Mouse (Mus musculus) ZHBTc4 (cell line): ENCODE data around the gene Cacna2d3.

Source experiments
- DNase-seq: peaks from one replicate; pipeline ENCODE4 v3.0.0-alpha.2; 2011; ENCODE audit warnings: low read depth, low spot score

Cacna2d3 gene

GRCm38 (mm10) chr14:29267233-29267874, 454.3 kb downstream of the Cacna2d3 start:
- DNase-seq = peak; percentile 51

- DNase-seq = no peak
These were observed 461.0 kb downstream of the Cacna2d3 start for GRCm38 (mm10) chr14:29260621-29261020.

DNA sequence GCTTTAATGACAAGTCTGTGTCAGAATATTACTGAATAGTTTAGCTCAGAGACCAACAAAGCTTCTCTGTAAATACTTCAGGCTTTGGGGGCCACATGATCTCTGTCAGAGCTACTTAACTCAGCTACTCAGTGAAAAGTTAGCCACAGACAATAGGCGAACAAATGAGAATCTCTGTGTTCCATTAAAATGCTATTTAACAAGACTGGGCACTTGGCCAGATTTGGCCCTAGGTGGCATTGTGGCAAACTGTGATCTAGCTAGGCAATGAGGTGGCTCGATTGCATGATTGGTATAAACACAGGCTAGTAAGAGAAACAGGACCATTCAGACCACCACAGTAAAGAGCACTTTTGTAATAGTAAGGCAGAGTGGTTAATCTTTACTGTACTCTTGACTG, 478.1 kb downstream of the Cacna2d3 start:
- no peak for DNase-seq

- no peak for DNase-seq
These were observed 483.2 kb downstream of the Cacna2d3 start for GRCm38 (mm10) chr14:29238446-29238845.

DNA sequence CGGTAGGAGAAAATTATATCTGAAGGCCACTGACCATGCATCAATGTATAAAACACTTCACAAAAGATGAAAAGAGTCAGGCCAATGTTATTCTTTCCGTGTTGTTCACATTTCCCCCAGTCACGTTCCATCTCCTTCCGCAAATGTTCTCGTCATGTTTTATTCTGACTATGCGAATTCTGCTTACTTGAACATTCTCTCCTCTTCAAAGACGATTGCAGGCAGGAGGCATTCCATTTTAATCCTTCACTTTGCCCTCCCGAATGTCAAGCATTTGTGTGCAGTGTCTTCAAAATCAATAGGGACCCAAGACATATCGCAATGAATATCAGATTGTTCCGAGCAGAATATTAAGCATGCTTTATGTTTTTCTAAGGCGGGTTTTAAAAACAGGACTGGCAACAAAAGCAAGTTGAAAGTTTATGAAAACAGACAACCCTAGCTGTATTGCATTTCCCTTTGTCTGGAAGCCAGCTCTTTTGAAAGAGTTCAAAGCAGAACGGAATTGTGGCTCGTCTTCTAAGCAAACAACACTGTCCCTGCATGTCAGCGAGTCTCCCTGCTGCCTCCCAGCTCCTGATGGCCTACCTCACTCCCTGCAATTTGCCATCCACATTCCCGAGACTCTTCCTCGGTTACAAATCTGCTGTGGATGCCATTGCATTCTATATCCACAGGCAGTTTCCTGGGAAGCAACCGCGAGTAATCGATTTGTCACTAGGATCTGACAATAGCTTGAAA, 492.5 kb downstream of the Cacna2d3 start:
- no peak for DNase-seq

GRCm38 (mm10) chr14:29228471-29228870, 493.2 kb downstream of the Cacna2d3 start:
- no peak for DNase-seq

DNA sequence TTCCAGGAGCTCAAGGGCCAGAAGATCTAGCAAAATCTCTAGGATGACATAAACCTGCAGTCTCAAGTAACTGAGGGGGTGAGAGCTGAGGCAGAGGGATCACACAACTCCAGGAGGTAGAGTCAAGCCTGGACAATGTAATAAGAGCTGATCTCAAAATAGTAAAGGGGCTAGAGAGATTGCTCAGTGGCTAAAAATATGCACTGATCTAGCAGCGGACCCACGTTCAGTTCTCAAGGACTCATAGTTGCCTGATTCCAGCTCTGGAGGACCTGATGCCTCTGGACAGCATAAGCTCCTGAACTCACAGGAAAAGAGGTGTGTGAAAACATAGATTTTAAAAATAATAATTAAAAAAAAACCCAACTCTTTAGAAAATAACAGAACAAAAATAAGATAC, 493.7 kb downstream of the Cacna2d3 start:
- no peak for DNase-seq

- peak; percentile 6 for DNase-seq
These were observed 495.8 kb downstream of the Cacna2d3 start for GRCm38 (mm10) chr14:29225754-29226365.

DNA sequence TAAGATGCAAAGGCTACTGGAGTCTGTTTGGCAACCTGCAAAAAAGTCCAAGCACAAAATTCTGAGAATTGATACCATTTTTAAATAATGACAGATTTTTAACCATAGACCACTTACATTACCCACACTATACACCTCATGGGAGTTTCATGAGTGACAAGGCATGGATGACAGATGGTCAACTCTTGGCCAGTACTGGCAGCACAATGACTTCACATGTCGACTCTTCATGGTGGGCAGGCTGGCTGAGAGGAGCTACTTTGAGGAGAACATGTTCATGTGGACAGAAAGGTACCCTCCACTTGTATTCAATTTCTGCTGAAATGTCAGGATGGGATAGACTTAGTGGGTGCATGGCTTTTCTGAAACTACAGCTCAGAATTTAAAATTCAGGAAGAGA, 498.7 kb downstream of the Cacna2d3 start:
- no peak for DNase-seq

- DNase-seq = no peak
These were observed 499.3 kb downstream of the Cacna2d3 start for GRCm38 (mm10) chr14:29222191-29222882.

- DNase-seq = no peak
These were observed 505.6 kb downstream of the Cacna2d3 start for GRCm38 (mm10) chr14:29216106-29216505.

- no peak for DNase-seq
These were observed 516.7 kb downstream of the Cacna2d3 start for GRCm38 (mm10) chr14:29204967-29205268.

- DNase-seq = no peak
These were observed 517.3 kb downstream of the Cacna2d3 start for GRCm38 (mm10) chr14:29204236-29204966.

- DNase-seq = no peak
These were observed 525.5 kb downstream of the Cacna2d3 start for GRCm38 (mm10) chr14:29196171-29196570.

GRCm38 (mm10) chr14:29191426-29191825, 530.2 kb downstream of the Cacna2d3 start:
- no peak for DNase-seq

DNA sequence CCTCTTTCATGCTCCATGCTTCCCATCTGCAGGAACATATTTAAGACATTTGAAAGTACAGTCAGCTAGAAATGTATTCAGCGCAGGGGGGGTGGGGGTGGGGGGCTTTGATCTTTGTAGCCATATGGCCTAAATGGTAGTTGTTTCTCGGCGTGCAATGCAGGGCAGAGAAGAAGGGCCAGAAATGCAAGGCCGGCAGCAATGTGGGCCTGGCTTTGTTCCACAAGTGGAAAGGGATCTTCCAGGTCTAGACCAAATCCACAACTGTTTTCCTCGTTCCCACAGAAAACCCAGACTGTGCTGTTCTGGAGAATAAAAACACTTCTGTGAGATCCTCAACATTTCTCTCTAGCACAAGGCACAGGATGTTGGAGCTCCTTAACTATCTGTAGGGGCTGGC, 537.9 kb downstream of the Cacna2d3 start:
- no peak for DNase-seq

GRCm38 (mm10) chr14:29179397-29179888, 542.2 kb downstream of the Cacna2d3 start:
- DNase-seq = no peak

- peak; percentile 4 for DNase-seq
These were observed 542.8 kb downstream of the Cacna2d3 start for GRCm38 (mm10) chr14:29178695-29179396.

GRCm38 (mm10) chr14:29174762-29175161, 546.9 kb downstream of the Cacna2d3 start:
- DNase-seq = no peak

- peak; percentile 4 for DNase-seq
These were observed 549.5 kb downstream of the Cacna2d3 start for GRCm38 (mm10) chr14:29172207-29172606.

- no peak for DNase-seq
These were observed 557.0 kb downstream of the Cacna2d3 start for GRCm38 (mm10) chr14:29164653-29165030.
